Mouse (Mus musculus) A20 (cell line): Measurements from ENCODE around the gene Dspp.
A peak's percentile ranks its signal among the peaks of the same experiment; 100 is the strongest.

ENCODE experiments used
- DNase-seq: peaks from one replicate; pipeline ENCODE4 v3.0.0-alpha.2; 2011; ENCODE audit warnings: low read depth, low spot score

Dspp gene

DNA sequence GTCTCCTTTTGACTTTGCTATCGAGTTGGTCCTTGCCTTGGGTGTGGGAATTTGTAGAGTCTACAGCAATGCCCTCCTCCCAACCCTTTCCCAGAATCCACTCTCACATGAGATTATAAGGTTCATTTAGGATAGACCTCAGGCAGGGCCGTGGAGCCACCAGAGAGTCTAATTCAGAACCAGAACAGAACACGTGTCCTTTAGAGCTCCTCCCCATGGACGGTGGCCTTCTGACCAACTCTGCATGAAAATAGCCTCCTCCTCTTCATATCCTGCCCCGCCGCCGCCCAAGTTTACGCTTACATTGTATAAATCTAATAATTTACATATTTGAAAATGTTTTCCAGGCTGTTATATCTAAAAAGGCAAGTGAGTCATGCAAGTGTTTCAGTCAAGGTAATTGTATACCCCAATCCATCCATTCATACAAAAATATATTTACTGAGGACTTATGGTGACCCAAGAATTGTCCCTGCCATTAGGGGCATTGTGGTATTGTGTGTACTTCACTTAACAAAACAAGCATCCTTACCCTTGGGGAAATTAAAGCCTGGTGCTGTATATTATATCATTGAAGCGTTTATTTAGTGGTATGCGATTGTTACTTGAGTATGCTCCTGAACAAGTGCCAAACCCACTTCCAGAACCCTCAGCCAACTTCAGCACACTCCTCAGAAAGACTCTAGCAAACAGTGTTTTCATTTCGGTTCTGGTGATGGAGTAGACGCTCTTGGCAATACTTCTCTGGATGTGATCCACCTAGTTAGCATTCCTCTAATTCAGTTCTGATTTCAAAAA, 30.8 kb downstream of the Dspp start:
- DNase-seq: no peak

DNA sequence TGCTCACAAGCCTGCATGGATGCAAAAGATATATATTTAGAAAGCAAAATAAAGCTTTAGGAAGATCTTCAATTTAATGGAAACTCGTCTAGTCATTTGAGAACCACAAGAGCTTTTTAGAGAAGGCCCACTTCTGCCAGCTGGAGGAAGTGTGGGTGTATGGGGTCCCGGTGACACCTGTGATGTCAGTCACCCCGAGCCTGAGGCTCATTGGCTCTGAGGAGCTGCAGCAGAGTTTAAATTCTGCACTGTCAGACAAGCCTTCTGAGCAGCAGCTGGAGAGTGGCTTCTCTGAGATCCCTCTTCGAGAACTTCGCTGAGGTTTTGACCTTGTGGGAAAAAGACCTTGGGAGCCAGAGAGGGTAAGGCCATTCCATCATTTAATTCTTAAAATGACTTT, 31.8 kb downstream of the Dspp start, which contains the start of gene Dmp1:
Gene Dmp1, plus strand, starts transcription at position 263 of the 400 bp plus-strand sequence.
- peak; percentile 27 for DNase-seq

DNA sequence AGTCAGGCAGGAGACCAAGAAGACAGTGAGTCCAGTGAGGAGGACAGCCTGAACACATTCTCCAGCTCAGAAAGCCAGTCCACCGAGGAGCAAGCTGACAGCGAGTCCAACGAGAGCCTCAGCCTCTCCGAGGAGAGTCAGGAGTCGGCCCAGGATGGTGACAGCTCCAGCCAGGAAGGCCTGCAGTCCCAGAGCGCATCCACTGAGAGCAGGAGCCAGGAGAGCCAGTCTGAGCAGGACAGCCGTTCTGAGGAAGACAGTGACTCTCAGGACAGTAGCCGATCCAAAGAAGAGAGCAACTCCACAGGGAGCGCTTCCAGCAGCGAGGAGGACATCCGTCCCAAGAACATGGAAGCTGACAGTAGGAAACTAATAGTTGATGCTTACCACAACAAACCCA, 42.0 kb downstream of the Dspp start:
- DNase-seq: no peak

DNA sequence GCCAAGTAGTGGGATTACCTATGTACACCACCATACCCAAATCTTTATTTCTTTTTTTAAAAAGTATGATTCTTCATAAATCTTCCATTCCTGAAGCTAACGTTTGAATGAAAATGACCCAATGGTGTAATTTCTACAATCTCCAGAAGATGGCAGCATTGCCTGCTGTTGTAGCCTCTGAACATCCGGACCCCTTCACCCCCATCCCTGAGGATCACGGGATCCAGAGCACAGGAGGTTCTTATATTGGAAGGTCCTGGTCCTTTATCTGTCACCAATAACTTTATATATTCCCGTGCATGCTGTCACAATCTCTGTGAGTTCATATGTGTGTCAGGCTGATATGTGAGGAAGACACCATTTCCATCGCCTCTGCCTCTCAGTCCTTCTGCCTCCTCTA, 48.4 kb downstream of the Dspp start:
- DNase-seq: peak; percentile 36

DNA sequence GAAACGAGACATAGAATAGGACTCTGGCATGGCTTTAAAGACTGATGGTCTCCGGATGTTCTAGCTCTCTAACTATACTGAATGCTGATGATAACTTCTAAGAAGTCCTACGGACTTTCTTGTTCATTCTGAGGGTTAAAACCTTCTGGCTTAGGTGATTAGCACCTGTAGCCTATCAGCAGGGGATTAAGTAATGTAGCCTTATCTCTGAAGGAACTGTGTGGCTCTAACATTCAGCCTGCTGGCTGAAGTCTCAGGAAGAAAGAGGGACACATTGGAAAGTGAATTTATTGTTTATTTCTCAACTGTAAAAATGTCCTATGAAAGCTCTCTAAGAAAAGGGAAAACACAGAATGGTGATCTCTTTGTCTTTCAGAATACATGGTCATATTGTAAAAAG, 53.8 kb downstream of the Dspp start:
- no peak for DNase-seq

DNA sequence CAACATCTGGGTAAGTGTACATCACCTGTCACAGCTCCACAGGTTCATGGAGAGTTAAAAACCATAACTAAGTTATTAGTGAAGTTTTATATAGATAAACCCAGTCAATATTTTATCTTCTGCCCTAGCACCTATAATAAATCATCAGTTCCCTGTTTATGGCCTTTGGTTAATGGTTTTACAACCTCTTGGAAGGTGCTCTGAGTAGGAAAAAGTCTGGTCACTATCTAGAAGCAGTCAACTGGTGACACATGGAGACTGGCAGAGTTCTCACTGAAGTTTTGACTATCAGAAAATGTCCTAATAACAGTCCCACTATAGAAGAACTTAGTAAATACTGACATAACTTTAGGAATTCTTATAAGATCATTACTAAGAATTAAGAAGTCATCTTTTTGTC, 54.2 kb downstream of the Dspp start:
- DNase-seq: no peak

DNA sequence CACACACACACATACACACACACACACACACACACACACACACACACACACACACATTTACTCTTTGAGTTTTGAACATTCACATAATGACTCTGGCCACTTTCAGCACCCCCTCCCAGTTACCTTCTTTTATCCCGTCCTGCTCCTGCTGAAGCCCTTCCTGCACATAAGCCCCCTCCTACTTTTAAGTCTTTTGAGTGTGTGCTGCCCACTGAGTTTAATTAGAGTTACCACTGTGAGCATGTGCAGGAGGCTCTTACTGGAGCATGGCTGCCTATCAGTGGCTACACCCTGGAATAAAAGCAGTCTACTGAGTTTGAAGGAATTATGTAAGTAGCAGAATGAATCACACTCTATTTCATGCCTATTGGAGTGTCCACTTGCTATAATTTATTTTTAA, 58.0 kb downstream of the Dspp start:
- DNase-seq: no peak
